Mouse (Mus musculus) myocyte (in vitro differentiated cells): ENCODE measurements around the gene Pou4f1.

ENCODE experiments used
- CEBPB ChIP-seq: IDR thresholded peaks from 2 replicates; pipeline ENCODE4 v1.6.1; 2011; ENCODE audit warnings: mild to moderate bottlenecking, moderate library complexity; ENCODE audit not compliant: poor library complexity, insufficient read depth, severe bottlenecking
- E2F4 ChIP-seq: IDR thresholded peaks from one replicate; pipeline ENCODE4 v1.6.1; 2011; ENCODE audit warnings: mild to moderate bottlenecking, control low read depth, moderate library complexity; ENCODE audit not compliant: insufficient read depth
- MAX ChIP-seq: IDR thresholded peaks from one replicate; pipeline ENCODE4 v1.6.1; 2011; ENCODE audit warnings: low read depth, mild to moderate bottlenecking, control low read depth
- MYOD1 ChIP-seq, 3 experiments: IDR thresholded peaks; one replicate each; pipeline ENCODE4 v1.6.1; 2011; ENCODE audit warnings: control low read depth in 2 of 3, low read depth in 2 of 3, mild to moderate bottlenecking in 2 of 3, moderate library complexity in 1 of 3; ENCODE audit not compliant: insufficient read length in 2 of 3, control insufficient read depth in 1 of 3
- MYOG ChIP-seq, 3 experiments: IDR thresholded peaks; one replicate each; pipeline ENCODE4 v1.6.1; 2011; ENCODE audit warnings: control low read depth in 2 of 3, low read depth in 2 of 3, mild to moderate bottlenecking in 2 of 3; ENCODE audit not compliant: insufficient read length in 2 of 3, control insufficient read depth in 1 of 3, insufficient read depth in 1 of 3
- POLR2A ChIP-seq: IDR thresholded peaks from one replicate; pipeline ENCODE4 v1.6.1; 2011; ENCODE audit warnings: low read depth, mild to moderate bottlenecking, control low read depth, moderate library complexity; ENCODE audit not compliant: insufficient read length
- POLR2AphosphoS2 ChIP-seq: IDR thresholded peaks from one replicate; pipeline ENCODE4 v1.6.1; 2011; ENCODE audit warnings: low read depth, control low read depth; ENCODE audit not compliant: insufficient read length
- REST ChIP-seq: IDR thresholded peaks from one replicate; pipeline ENCODE4 v1.6.1; 2011; ENCODE audit warnings: mild to moderate bottlenecking, control low read depth, moderate library complexity; ENCODE audit not compliant: insufficient read depth, insufficient read length
- TCF12 ChIP-seq: IDR thresholded peaks from one replicate; pipeline ENCODE4 v1.6.1; 2011; ENCODE audit warnings: mild to moderate bottlenecking, control low read depth; ENCODE audit not compliant: poor library complexity, insufficient read depth, severe bottlenecking
- TCF3 ChIP-seq: IDR thresholded peaks from one replicate; pipeline ENCODE4 v1.6.1; 2011; ENCODE audit warnings: low read depth, control low read depth; ENCODE audit not compliant: insufficient read length
- USF1 ChIP-seq: IDR thresholded peaks from one replicate; pipeline ENCODE4 v1.6.1; 2011; ENCODE audit warnings: low read depth, mild to moderate bottlenecking, control low read depth, moderate library complexity

- TF ChIP-seq USF1 = no peak
- TF ChIP-seq POLR2A = no peak
- no peak for TF ChIP-seq CEBPB
- TF ChIP-seq POLR2AphosphoS2 = no peak
- TF ChIP-seq E2F4 = no peak
- TF ChIP-seq MAX = no peak
- TF ChIP-seq TCF12 = no peak
- no peak for TF ChIP-seq MYOG (IDR thresholded peaks at IDR 0.05; ENCODE audit: control insufficient read depth in 1 of 3, insufficient read depth in 1 of 3, insufficient read length in 2 of 3, low read depth in 2 of 3)
- no peak for TF ChIP-seq MYOD1 (IDR thresholded peaks at IDR 0.05; ENCODE audit: control insufficient read depth in 1 of 3, insufficient read length in 2 of 3, low read depth in 2 of 3)
- TF ChIP-seq REST = no peak
- no peak for TF ChIP-seq TCF3
These were observed 43.9 kb downstream of the Pou4f1 start for GRCm38 (mm10) chr14:104423688-104424470.
